Mouse (Mus musculus): ENCODE measurements around the gene Vmn2r4.
"Not testable (repeated sequence)": the region's sequence is repeated elsewhere in the genome, so short reads cannot be mapped to it uniquely, and the experiment has no call there.

DNA sequence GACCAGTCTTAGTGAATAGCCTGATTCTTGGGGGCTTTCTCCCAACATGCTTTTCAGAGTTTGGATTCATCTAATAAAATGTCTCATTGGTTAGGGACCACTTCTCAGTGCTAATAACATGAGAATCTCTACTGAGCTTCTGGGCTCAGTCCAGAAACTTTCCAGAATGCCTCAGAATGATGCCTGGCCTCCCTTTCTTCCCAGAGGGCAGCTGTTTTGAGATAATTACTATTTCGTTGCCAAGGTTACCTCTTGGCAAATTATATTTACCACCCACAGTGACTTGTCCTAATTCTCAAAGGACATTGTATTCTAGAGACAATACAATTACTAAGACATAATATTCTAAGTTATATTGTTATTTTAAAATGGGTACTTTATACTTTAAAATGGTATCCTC, 2.3 kb upstream of the Vmn2r4 start:
- TF ChIP-seq CTCF, EP300 (IDR thresholded peaks at IDR 0.05; ENCODE audit: low read depth): not testable (repeated sequence)
